Mouse (Mus musculus) limb, embryonic 14.5 days (tissue): Measurements from ENCODE around the gene Tpm3. TPM values are rescaled to one million over a fixed set of nuclear protein-coding genes. Genes with fewer than 3 reads are reported as not detected.
"Not testable (repeated sequence)": the region's sequence is repeated elsewhere in the genome, so short reads cannot be mapped to it uniquely, and the experiment has no call there.

ENCODE experiments used
- ATAC-seq: fragments of 200-750 bp; cut with Nextera tagmentation; 2 replicates; pipeline ENCODE4 v1.8.0; 2017; ENCODE audit warnings: low read depth, moderate number of reproducible peaks, moderate TSS enrichment; ENCODE audit not compliant: low FRiP score
- DNase-seq: peaks from one replicate; pipeline ENCODE4 v3.0.0-alpha.2; 2015; ENCODE audit warnings: low spot score
- H3K27ac ChIP-seq: fragments of 300-500 bp; sonication (generic); replicated peaks from 2 replicates; pipeline ENCODE4 v1.5.1; 2014; ENCODE audit warnings: low read depth, mild to moderate bottlenecking, low read length, moderate library complexity, mixed read lengths
- H3K27me3 ChIP-seq: fragments of 300-500 bp; sonication (generic); 2 replicates; pipeline ENCODE4 v1.6.1; 2014; ENCODE audit warnings: low read length, mixed read lengths; ENCODE audit not compliant: control insufficient read depth, insufficient read depth
- H3K36me3 ChIP-seq: fragments of 300-500 bp; sonication (generic); 2 replicates; pipeline ENCODE4 v1.6.1; 2014; ENCODE audit warnings: mild to moderate bottlenecking, low read length, moderate library complexity, mixed read lengths; ENCODE audit not compliant: control insufficient read depth, insufficient read depth
- H3K4me1 ChIP-seq: fragments of 300-500 bp; sonication (generic); 2 replicates; pipeline ENCODE4 v1.6.1; 2014; ENCODE audit warnings: antibody characterized with exemption, low read length, mixed read lengths; ENCODE audit not compliant: control insufficient read depth, insufficient read depth
- H3K4me2 ChIP-seq: fragments of 300-500 bp; sonication (generic); replicated peaks from 2 replicates; pipeline ENCODE4 v1.6.1; 2014; ENCODE audit warnings: low read depth, mild to moderate bottlenecking, low read length, moderate library complexity; ENCODE audit not compliant: severe bottlenecking
- H3K4me3 ChIP-seq: fragments of 300-500 bp; sonication (generic); replicated peaks from 2 replicates; pipeline ENCODE4 v1.5.1; 2014; ENCODE audit warnings: low read length
- H3K9ac ChIP-seq: fragments of 300-500 bp; sonication (generic); 2 replicates; pipeline ENCODE4 v1.6.1; 2014; ENCODE audit warnings: mild to moderate bottlenecking, low read depth, low read length, moderate library complexity; ENCODE audit not compliant: severe bottlenecking
- H3K9me3 ChIP-seq: fragments of 300-500 bp; sonication (generic); 2 replicates; pipeline ENCODE4 v1.6.1; 2016; ENCODE audit warnings: low read length; ENCODE audit not compliant: control insufficient read depth
- POLR2A ChIP-seq: fragments of 200-500 bp; IDR thresholded peaks from 2 replicates; pipeline ENCODE4 v1.8.0; 2012; ENCODE audit warnings: inconsistent platforms, mild to moderate bottlenecking, moderate library complexity, borderline replicate concordance; ENCODE audit not compliant: insufficient read depth, insufficient read length; ENCODE audit errors: extremely low read depth
- WGBS: fragments of 180-500 bp; shearing (Covaris S2); extraction: QIAGEN DNeasy Blood & Tissue Kit; methylation state at CpG from one replicate; pipeline ENCODE4 v1.1.7; 2014; 5-methylcytosine and 5-hydroxymethylcytosine counted together
- polyA plus RNA-seq, 2 experiments: library from polyadenylated mRNA; depleted of rRNA in 1 of 2; stranded (reverse) in 1 of 2; unstranded in 1 of 2; fragments of >200 nt; fragmentation: Nextera tagmentation in 1 of 2; extraction: Ambion mirVana in 1 of 2; gene quantifications; 2 replicates each; pipeline versions ENCODE4 v1.2.1 to v1.2.3; 2012 to 2014

Tpm3 gene
- polyA plus RNA-seq, 2 experiments, result 269 to 436 TPM

DNA sequence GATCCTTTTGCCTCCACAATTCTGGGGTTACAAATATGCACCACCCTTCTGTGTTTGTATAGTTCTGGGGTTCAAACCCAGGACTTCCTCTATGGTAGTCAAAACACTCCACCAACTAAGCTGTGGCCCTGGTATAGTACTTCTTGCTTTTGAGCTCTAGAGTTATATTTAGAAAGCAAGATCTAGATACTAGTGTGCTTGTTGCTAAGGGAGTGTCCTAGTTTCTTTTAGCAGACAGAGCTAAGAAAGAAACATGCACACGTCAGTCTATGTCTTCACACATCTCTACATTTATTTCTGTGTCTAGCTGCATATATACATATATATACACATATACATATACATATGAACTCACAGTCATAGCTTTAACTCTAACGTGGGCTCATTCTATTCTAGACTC is 39.3 kb downstream of the Tpm3 start:
- DNase-seq (no peak), ATAC-seq (no peak)
- WGBS, result 84% methylated on average over 2 of the region's 2 CpGs
- no peak overlapping the region for H3K4me2 ChIP-seq
- H3K36me3 ChIP-seq, result no peaks in the 10 kb centered on the region
- H3K27me3 ChIP-seq, result no peaks in the 10 kb centered on the region
- TF ChIP-seq POLR2A, result no peak
- no peak overlapping the region for H3K4me3 ChIP-seq
- H3K27ac ChIP-seq, result no peak overlapping the region
- no peaks in the 10 kb centered on the region for H3K4me1 ChIP-seq
- H3K9ac ChIP-seq, result no peak overlapping the region
- H3K9me3 ChIP-seq, result no peaks in the 10 kb centered on the region

DNA sequence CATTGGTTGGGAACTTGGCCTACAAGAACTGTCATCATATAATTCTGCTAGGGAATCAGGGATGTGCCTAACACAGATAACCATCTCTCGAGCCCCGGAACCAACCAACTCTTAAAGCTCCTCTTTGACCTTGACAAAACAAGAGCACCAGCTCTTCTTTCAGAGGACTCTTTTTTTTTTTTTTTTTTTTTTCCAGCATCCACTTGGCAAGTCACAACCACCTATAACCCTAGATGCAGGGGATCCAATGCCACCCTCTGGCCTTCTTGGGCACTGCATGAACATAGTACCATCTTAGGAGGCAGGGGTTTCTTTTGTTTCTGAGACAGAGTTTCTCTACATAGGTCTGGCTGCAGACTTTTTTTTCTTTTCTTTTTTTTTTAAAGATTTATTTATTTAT is 41.9 kb downstream of the Tpm3 start:
- Histone ChIP-seq H3K4me3 (no peak overlapping the region), H3K27ac (no peak overlapping the region), H3K4me1 (no peaks in the 10 kb centered on the region), H3K27me3 (no peaks in the 10 kb centered on the region), H3K36me3 (no peaks in the 10 kb centered on the region), H3K9me3 (no peaks in the 10 kb centered on the region), H3K4me2 (no peak overlapping the region), H3K9ac (no peak overlapping the region)
- ATAC-seq (no peak), DNase-seq (no peak)
- no peak for TF ChIP-seq POLR2A
- WGBS, result 93% methylated on average over 2 of the region's 2 CpGs

DNA sequence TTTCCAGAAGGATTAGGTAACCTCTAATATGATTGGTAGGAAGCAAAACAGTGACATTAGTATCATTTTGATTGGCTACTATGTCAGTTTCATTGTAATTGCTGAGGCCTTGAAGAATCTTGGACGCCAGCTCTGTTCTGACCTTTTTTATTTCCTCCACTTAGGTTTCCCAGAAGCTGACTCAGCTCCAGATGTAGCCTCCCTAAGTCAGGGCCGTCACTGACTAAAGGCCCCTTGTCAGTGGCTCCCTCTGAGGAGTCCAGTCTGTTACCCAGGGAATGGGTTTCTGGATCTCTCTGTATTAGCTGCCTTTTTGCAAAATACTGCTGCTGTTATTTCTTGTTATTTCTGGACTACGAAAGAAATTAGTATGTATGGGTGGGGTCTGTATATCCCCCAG is 43.1 kb downstream of the Tpm3 start:
- Histone ChIP-seq H3K27ac (no peak overlapping the region), H3K27me3 (no peaks in the 10 kb centered on the region)

DNA sequence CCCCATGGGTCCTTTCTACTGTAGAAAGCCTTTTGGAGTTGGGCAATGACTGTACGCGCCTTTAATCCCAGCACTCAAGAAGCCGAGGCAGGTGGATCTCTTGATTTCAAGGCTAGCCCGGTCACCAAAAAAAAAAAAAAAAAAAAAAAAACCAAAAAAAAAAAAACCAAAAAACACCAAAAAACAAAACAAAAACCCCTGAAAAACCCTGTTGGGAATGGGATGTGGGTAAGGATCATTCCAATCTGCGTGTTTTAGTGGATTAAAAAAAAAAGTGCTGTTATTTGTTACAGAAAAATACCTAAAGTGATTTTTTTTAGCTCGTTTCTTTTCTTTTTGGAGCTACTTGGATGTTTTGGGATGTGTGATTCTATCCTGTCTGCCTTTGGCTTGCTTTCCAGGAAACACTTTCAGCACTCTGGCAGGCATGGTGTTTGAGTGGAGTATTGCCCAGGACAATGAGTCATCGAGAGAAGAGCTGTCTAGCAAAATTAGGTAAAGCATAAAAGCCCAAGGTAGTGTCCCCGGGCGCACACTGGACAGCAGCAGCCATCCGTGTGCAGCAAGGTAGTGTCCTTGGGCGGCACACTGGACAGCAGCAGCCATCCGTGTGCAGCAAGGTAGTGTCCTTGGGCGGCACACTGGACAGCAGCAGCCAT is 45.8 kb downstream of the Tpm3 start:
- H3K9me3 ChIP-seq, result no peaks in the 10 kb centered on the region
- no peak for DNase-seq
- no peak overlapping the region for H3K9ac ChIP-seq
- no peak overlapping the region for H3K4me2 ChIP-seq
- WGBS, result 92% methylated on average over 13 of the region's 13 CpGs
- no peaks in the 10 kb centered on the region for H3K36me3 ChIP-seq
- no peak for TF ChIP-seq POLR2A
- no peaks in the 10 kb centered on the region for H3K4me1 ChIP-seq
- no peaks in the 10 kb centered on the region for H3K27me3 ChIP-seq
- H3K27ac ChIP-seq, result no peak overlapping the region
- no peak overlapping the region for H3K4me3 ChIP-seq
- no peak for ATAC-seq

More for the DNA sequence above, 43.1 kb downstream of the Tpm3 start:
- Histone ChIP-seq H3K4me2 (no peak overlapping the region), H3K4me1 (no peaks in the 10 kb centered on the region), H3K36me3 (no peaks in the 10 kb centered on the region), H3K4me3 (no peak overlapping the region), H3K9me3 (no peaks in the 10 kb centered on the region), H3K9ac (no peak overlapping the region)
- 67% methylated on average over 3 of the region's 3 CpGs for WGBS
- TF ChIP-seq POLR2A, result no peak
- ATAC-seq, result no peak
- DNase-seq, result no peak

DNA sequence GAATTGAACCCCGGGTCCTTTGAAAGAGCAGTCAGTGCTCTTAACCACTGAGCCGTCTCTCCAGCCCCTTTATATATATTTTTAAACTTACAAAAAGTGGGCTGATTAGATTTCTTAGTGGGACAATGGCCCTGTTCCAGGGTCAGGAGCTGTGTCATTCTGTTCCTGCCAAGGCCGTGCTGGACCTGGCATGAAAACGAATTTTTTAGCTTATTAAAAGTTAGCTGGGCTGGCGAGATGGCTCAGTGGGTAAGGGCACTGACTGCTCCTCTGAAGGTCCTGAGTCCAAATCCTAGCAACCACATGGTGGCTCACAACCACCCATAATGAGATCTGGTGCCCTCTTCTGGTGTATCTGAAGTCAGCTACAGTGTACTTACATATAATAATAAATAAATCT is 49.6 kb downstream of the Tpm3 start:
- WGBS, result 81% methylated on average over 5 of the region's 5 CpGs
- ATAC-seq, H3K36me3 ChIP-seq, H3K9ac ChIP-seq, H3K27me3 ChIP-seq, DNase-seq, H3K4me1 ChIP-seq, H3K27ac ChIP-seq, H3K4me3 ChIP-seq, H3K9me3 ChIP-seq, H3K4me2 ChIP-seq: not testable (repeated sequence)

DNA sequence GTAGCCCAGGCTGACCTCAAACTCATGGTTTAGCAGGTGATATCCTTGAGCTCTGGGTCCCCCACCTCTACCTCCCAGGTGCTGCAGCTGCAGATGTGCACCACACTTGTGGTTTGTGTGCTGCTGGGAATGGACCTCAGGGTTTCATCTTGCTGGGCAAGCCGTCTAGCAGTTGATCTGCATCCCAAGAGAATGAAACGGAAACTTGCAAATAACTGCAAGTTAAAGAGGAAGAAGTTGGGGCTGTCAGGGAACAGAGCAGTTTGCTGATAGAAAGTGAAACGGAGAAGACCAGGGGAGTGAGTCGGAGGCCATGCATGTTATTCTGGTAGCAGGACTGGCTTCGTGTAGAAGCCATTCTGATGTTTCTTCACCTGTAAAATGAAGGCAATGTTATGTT is 53.3 kb downstream of the Tpm3 start:
- Histone ChIP-seq H3K4me1 (no peaks in the 10 kb centered on the region), H3K4me3 (no peak overlapping the region), H3K4me2 (no peak overlapping the region), H3K27me3 (no peaks in the 10 kb centered on the region), H3K27ac (no peak overlapping the region), H3K36me3 (no peaks in the 10 kb centered on the region), H3K9me3 (no peaks in the 10 kb centered on the region), H3K9ac (no peak overlapping the region)
- ATAC-seq (no peak), DNase-seq (no peak)
- no peak for TF ChIP-seq POLR2A
- WGBS, result 76% methylated on average over 5 of the region's 5 CpGs
